Mouse (Mus musculus) intestine, embryonic 15.5 days (tissue): ENCODE data around the gene Olfr1381. TPM values are rescaled to one million over a fixed set of nuclear protein-coding genes. Genes with fewer than 3 reads are reported as not detected.

Source experiments
- polyA plus RNA-seq: library from polyadenylated mRNA; unstranded; fragments of >200 nt; fragmentation: Nextera tagmentation; extraction: Ambion mirVana; gene quantifications from 2 replicates; pipeline ENCODE4 v1.2.1, GENCODE M21; 2015

Gene Olfr1381
- polyA plus RNA-seq, 1 experiment from 2014 or later, result not detected

Other genes starting within 250 kb of the Olfr1381 start
- not detected in 2 replicates for gene Olfr10, start 238.7 kb upstream of the Olfr1381 start, polyA plus RNA-seq
- not detected in 2 replicates for gene Olfr1391, start 220.7 kb upstream of the Olfr1381 start, polyA plus RNA-seq
- gene Olfr1390, start 208.3 kb upstream of the Olfr1381 start, polyA plus RNA-seq, result not detected in 2 replicates
- not detected in 2 replicates for gene Olfr1389, start 120.4 kb upstream of the Olfr1381 start, polyA plus RNA-seq
- 0.06 and 0.10 TPM in 2 replicates for gene Olfr1388, start 106.8 kb upstream of the Olfr1381 start, polyA plus RNA-seq
- gene Olfr1387, start 88.1 kb upstream of the Olfr1381 start, polyA plus RNA-seq, result not detected in 2 replicates
- gene Olfr1386, start 78.4 kb upstream of the Olfr1381 start, polyA plus RNA-seq, result not detected in 2 replicates
- gene Olfr1385, start 54.4 kb upstream of the Olfr1381 start, polyA plus RNA-seq, result not detected in 2 replicates
- not detected in 2 replicates for gene Olfr1384, start 36.7 kb upstream of the Olfr1381 start, polyA plus RNA-seq
- not detected in 2 replicates for gene Olfr1383, start 23.8 kb upstream of the Olfr1381 start, polyA plus RNA-seq
- gene Olfr1382, start 15.2 kb upstream of the Olfr1381 start, polyA plus RNA-seq, result not detected in 2 replicates
- not detected in 2 replicates for gene Olfr1380, start 13.4 kb downstream of the Olfr1381 start, polyA plus RNA-seq
- gene Flt4, start 65.8 kb downstream of the Olfr1381 start, polyA plus RNA-seq, result 4.5 TPM in 2 replicates
- not detected in 2 replicates for gene Scgb3a1, start 120.2 kb downstream of the Olfr1381 start, polyA plus RNA-seq
- 42.3 and 47.5 TPM in 2 replicates for gene Cnot6, start 169.3 kb downstream of the Olfr1381 start, polyA plus RNA-seq